Mouse (Mus musculus) intestine, embryonic 14.5 days (tissue): ENCODE measurements around the gene S1pr2. TPM values are rescaled to one million over a fixed set of nuclear protein-coding genes. Genes with fewer than 3 reads are reported as not detected.
A peak's percentile ranks its signal among the peaks of the same experiment; 100 is the strongest.

Experiments used
- ATAC-seq: fragments of 200-750 bp; cut with Nextera tagmentation; replicated peaks from 2 replicates; pipeline ENCODE4 v1.8.0; 2017; ENCODE audit warnings: low read depth, moderate number of reproducible peaks, moderate TSS enrichment, moderate library complexity; ENCODE audit not compliant: low FRiP score, low TSS enrichment
- DNase-seq: peaks from one replicate; pipeline ENCODE4 v3.0.0-alpha.2; 2018; ENCODE audit warnings: low spot score
- H3K27ac ChIP-seq: fragments of 300-500 bp; sonication (generic); 2 replicates; pipeline ENCODE4 v1.5.1; 2014; ENCODE audit warnings: low read depth, mild to moderate bottlenecking, control low read depth
- H3K27me3 ChIP-seq: fragments of 300-500 bp; sonication (generic); replicated peaks from 2 replicates; pipeline ENCODE4 v1.6.1; 2014; ENCODE audit warnings: low read length, control low read depth; ENCODE audit not compliant: control insufficient read depth, insufficient read depth
- H3K36me3 ChIP-seq: fragments of 300-500 bp; sonication (generic); 2 replicates; pipeline ENCODE4 v1.6.1; 2014; ENCODE audit warnings: low read length, control low read depth; ENCODE audit not compliant: control insufficient read depth, insufficient read depth
- H3K4me1 ChIP-seq: fragments of 300-500 bp; sonication (generic); replicated peaks from 2 replicates; pipeline ENCODE4 v1.6.1; 2014; ENCODE audit warnings: low read length, control low read depth, mixed read lengths; ENCODE audit not compliant: control insufficient read depth, insufficient read depth
- H3K4me2 ChIP-seq: fragments of 300-500 bp; sonication (generic); 2 replicates; pipeline ENCODE4 v1.6.1; 2014; ENCODE audit warnings: low read length
- H3K4me3 ChIP-seq: fragments of 300-500 bp; sonication (generic); 2 replicates; pipeline ENCODE4 v1.5.1; 2014; ENCODE audit warnings: low read depth, low read length, control low read depth, mixed read lengths
- H3K9ac ChIP-seq: fragments of 300-500 bp; sonication (generic); 2 replicates; pipeline ENCODE4 v1.6.1; 2014; ENCODE audit warnings: mild to moderate bottlenecking, low read length
- H3K9me3 ChIP-seq: fragments of 300-500 bp; sonication (generic); 2 replicates; pipeline ENCODE4 v1.6.1; 2016; ENCODE audit warnings: low read length, control low read depth; ENCODE audit not compliant: control insufficient read depth
- WGBS: fragments of 180-500 bp; shearing (Covaris S2); extraction: QIAGEN DNeasy Blood & Tissue Kit; methylation state at CpG from one replicate; pipeline ENCODE4 v1.1.7; 2014; 5-methylcytosine and 5-hydroxymethylcytosine counted together
- polyA plus RNA-seq: library from polyadenylated mRNA; unstranded; fragments of >200 nt; fragmentation: Nextera tagmentation; extraction: Ambion mirVana; gene quantifications from 2 replicates; pipeline ENCODE4 v1.2.1, GENCODE M21; 2014

Gene S1pr2
- polyA plus RNA-seq, 1 experiment from 2014 or later = 31.9 TPM

DNA sequence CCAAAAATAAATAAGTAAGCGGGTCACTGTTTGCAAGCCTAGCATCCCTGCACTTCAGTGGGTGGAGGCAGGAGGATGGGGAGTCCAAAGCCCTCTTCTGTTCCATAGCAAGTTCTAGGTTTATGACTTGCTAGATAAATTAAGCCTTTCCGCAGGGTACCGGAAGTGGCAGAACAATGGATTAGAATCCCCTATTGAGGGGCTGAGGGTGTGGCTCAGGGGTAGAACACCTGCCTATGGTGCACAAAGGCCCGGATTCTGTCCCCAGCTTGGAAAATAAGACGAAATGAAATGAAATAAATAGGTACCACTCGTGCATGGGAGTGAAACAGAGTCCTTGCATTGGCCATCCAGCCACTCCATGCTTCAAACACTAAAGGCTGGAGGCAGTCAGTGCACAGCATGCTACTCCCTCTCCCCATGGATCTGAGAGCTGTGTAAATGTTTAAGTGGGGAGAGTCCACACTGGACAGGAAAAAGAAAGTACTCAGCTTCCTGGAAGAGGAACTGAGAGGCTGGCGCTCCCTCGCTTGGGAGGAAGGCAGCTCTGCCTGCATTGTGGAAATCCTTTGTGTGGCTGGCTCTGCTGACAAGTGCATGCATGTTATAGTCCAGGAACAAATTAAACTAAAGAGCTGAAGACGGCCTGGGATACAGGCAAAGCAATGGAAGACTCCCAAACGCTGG lies 2.0 kb upstream of the S1pr2 start:
- H3K9me3 ChIP-seq = no peaks in the 10 kb centered on the region
- no peak overlapping the region for H3K4me2 ChIP-seq
- 60% methylated on average over 10 of the region's 10 CpGs for WGBS
- H3K4me3 ChIP-seq = no peak overlapping the region
- H3K4me1 ChIP-seq = peaks cover 29% of the 10 kb centered on the region
- no peak overlapping the region for H3K9ac ChIP-seq
- no peaks in the 10 kb centered on the region for H3K36me3 ChIP-seq
- ATAC-seq (no peak), DNase-seq (no peak)
- H3K27me3 ChIP-seq = no peaks in the 10 kb centered on the region
- peak overlapping the region; percentile 0; the same call in 1 of the 2 replicates for H3K27ac ChIP-seq

DNA sequence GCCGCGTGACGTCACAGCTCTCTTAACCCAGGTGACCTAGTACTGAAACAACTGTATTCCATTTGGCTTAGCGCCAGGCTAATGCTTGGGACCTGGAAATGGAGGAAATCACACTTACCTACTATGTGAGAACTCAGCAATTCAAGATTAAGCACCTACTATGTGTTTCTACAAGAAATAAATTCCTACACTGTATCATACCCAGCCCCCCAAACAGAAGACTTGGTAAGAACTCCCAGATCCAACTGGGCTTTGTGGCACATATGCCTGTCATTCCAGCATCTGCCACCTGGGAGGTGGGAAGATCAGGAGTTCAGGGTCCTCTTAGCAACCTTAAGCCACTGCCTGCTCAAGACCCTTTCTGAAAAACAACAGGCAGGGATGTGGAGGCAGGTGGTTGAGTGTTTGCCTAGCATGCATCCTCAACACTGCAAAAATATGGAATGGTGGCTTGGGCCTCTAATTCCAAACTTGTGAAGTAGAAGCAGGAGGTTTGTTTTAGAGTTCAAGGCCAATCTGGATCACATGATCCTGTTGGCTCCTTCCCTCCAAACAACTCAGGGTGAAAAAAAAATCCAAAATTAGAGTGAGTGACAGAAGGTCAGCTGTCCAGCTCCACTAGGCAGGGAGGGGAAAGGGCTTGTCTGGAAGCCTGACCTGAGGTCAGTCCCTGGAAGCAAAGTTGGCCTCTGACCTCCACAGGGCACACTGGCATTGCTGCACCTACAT lies 544 bp upstream of the S1pr2 start:
- Histone ChIP-seq H3K4me1 (peaks cover 39% of the 10 kb centered on the region), H3K27me3 (no peaks in the 10 kb centered on the region), H3K9me3 (no peaks in the 10 kb centered on the region), H3K4me3 (peak overlapping the region; percentile 91), H3K9ac (peak overlapping the region; percentile 83; the same call in 1 of the 2 replicates), H3K27ac (peak overlapping the region; percentile 92), H3K4me2 (peak overlapping the region; percentile 94), H3K36me3 (no peaks in the 10 kb centered on the region)
- ATAC-seq (0 out of 2 replicates have a peak, but pooled peaks have one; percentile 2), DNase-seq (no peak)
- 3% methylated on average over 4 of the region's 4 CpGs for whole genome bisulfite sequencing

DNA sequence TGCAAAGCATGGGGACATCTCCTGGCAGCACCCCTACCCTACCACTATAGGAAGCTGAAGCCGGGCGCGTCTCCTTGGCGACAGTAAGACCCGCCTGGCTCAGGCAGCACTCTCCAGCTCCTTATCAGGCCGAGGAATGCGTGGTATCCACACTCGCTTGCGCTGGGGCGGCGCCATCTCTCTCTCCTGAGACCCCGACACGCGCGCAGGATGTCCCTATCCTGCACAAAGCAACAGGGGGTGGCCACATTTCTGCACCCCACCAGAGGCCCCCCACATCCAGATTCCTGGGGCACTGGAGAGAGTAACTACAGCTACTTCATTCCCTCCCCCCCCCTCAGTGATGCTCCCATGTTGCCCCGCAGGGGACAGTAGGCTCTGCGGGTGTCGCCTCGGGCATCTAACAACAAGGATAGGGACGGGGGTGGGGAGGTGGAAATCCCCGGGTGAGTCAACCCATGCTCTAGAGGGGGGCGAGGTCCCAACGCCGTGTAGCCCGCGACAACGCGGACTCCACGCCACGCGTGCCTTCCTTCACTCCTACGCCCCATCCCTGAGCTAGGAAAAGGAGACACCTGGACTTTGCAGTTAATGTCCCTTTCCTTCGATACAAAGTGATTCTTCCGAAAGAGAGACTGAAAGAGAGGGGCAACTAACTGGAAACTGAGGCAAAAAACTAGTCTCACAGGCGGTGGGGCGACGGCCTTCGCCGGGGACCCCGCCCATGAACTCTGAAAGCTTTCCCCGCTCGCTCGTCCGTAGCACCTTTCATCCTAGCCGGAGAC lies 958 bp downstream of the S1pr2 start:
- peak overlapping the region; percentile 92 for H3K27ac ChIP-seq

DNA sequence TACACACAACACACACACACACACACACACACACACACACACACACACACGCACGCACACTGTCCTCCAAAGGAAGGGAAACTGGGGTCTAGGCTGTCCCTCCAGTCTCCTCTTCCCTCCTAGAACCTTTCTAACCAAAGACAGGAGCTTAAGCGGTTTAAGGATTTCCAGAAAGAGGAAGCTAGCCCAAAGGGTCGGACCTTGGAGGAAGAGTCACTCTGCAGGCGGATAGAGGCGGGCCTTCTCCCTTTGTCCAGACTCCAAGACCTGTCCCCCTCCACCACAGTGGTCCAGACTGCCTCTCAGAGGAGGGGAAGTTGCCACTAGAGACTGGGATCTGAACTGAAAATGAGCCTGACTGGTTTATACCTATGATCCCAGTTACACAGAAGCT lies 2.9 kb downstream of the S1pr2 start:
- Histone ChIP-seq H3K4me2 (peak overlapping the region; percentile 94), H3K9ac (peak overlapping the region; percentile 1; the same call in 1 of the 2 replicates), H3K9me3 (no peaks in the 10 kb centered on the region), H3K27me3 (no peaks in the 10 kb centered on the region), H3K4me3 (peak overlapping the region; percentile 91), H3K36me3 (peaks cover 16% of the 10 kb centered on the region), H3K27ac (peak overlapping the region; percentile 86), H3K4me1 (peaks cover 44% of the 10 kb centered on the region)
- ATAC-seq = no peak
- peak; percentile 59 for DNase-seq
- WGBS = 54% methylated on average over 6 of the region's 6 CpGs

More for the DNA sequence above, 958 bp downstream of the S1pr2 start:
- Histone ChIP-seq H3K27me3 (no peaks in the 10 kb centered on the region), H3K9ac (peak overlapping the region; percentile 83), H3K4me1 (peaks cover 48% of the 10 kb centered on the region), H3K9me3 (no peaks in the 10 kb centered on the region), H3K4me3 (peak overlapping the region; percentile 91), H3K4me2 (peak overlapping the region; percentile 94), H3K36me3 (peaks cover 4% of the 10 kb centered on the region; the same call in 1 of the 2 replicates)
- WGBS = under 1% methylated on average over 44 of the region's 45 CpGs
- peak; percentile 17; the same call in 1 of the 2 replicates for ATAC-seq
- DNase-seq = peak; percentile 74

DNA sequence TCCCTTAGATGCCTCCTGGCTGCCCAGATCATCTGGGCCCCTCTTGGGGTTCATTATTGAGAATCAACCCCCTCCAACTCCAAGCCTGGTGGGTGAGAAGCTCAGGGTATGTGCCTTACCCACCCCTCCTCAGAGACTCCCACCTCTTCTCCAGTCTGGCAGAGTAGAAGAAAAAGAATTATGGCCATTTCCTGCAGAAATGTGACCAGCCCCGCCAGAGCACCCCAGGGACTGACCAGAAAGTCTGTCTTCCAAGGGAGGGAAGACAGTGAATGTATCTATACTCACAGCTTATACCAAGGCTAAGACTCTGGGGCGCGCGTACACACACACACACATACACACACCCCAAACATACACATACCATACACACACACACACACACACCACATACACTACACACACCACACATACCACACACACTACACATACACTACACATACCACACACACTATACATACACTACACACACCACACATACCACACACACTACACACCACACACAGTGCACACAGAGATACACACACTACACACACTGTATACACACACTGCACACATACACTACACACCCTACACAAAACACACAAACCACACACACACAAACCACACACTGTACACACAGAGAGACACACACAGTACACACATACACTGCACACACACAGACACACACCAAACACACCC lies 3.4 kb downstream of the S1pr2 start:
- peak overlapping the region; percentile 94 for H3K4me2 ChIP-seq
- peaks cover 21% of the 10 kb centered on the region for H3K36me3 ChIP-seq
- peak overlapping the region; percentile 91; the same call in 1 of the 2 replicates for H3K4me3 ChIP-seq
- no peak for DNase-seq
- ATAC-seq = no peak
- no peaks in the 10 kb centered on the region for H3K27me3 ChIP-seq
- WGBS = 73% methylated on average over 4 of the region's 4 CpGs
- peak overlapping the region; percentile 86 for H3K27ac ChIP-seq
- peaks cover 44% of the 10 kb centered on the region for H3K4me1 ChIP-seq
- peak overlapping the region; percentile 39; the same call in 1 of the 2 replicates for H3K9ac ChIP-seq
- no peaks in the 10 kb centered on the region for H3K9me3 ChIP-seq

DNA sequence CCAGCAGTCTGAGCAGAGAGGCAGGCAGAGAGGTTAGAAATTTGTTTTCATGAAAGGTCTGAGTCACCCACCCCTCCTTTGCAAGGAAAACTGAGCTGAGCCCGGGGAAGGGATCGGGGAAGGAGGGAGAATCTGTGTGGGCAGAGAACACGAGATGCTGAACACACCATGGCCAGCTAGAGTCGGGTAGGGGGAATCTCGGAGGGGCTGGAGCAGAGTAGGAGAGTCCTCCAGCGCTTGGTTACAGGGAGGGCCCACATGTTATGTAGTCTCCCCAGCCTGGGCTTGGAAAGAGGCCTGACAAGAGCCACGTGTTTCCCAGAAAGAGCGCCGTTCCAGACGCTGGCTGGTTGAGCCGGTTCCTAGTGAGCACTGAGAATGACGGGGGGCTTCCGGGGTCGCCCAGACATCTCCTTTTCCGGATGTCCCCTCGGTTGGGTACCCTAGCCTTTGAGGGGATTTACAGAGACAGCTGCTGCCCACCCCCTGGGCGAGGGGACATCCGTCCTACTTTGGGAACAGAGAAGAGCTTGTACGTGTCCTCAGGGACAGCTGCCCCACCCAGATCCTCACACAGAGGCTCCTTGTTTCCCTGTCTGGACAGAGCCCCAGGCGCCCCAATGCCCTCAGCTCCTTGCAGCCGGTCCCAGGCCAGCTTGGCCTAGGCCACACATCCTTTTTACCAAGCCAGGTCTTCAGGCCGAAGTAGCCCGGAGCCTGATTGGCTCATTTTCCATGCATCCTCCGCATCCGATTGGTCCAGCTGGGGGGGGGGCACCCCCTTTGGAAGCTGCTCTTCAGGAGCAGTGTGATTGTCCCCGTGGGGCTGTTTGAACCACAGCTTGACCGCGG lies 4.2 kb downstream of the S1pr2 start:
- ATAC-seq (peak; percentile 21), DNase-seq (peak; percentile 78)
- no peaks in the 10 kb centered on the region for H3K27me3 ChIP-seq
- peak overlapping the region; percentile 39 for H3K9ac ChIP-seq
- H3K36me3 ChIP-seq = peaks cover 29% of the 10 kb centered on the region
- peaks cover 44% of the 10 kb centered on the region for H3K4me1 ChIP-seq
- H3K4me3 ChIP-seq = peak overlapping the region; percentile 16
- WGBS = 29% methylated on average over 28 of the region's 28 CpGs
- H3K4me2 ChIP-seq = peak overlapping the region; percentile 94
- H3K9me3 ChIP-seq = no peaks in the 10 kb centered on the region
- H3K27ac ChIP-seq = peak overlapping the region; percentile 86

DNA sequence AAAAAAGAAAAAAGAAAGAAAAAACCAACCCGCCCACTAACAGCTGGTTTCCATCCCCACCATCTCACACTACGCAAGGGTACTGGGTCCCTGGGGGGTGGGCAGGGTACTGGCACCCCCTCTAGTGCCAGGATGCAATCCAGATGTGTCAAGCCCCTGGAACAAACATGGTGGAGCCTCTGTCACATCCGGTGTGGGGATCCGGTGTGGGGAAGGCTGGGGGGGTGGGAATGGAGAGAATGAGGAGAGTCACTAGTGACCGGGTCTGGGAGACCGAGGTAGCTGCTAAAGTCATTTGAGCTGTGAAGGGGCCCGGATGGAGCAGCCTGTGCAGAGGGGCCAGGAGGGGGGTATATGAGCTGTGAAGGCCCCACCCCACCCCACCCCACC lies 4.8 kb downstream of the S1pr2 start:
- 0 out of 2 replicates have a peak overlapping the region, but pooled peaks have one; percentile 1 for H3K4me3 ChIP-seq
- ATAC-seq = peak; percentile 8; the same call in 1 of the 2 replicates
- H3K27me3 ChIP-seq = no peaks in the 10 kb centered on the region
- no peak for DNase-seq
- no peaks in the 10 kb centered on the region for H3K9me3 ChIP-seq
- peaks cover 35% of the 10 kb centered on the region for H3K36me3 ChIP-seq
- WGBS = 40% methylated on average over 7 of the region's 7 CpGs
- peaks cover 40% of the 10 kb centered on the region for H3K4me1 ChIP-seq
- H3K27ac ChIP-seq = peak overlapping the region; percentile 86
- H3K9ac ChIP-seq = peak overlapping the region; percentile 39
- H3K4me2 ChIP-seq = peak overlapping the region; percentile 94
